Mouse (Mus musculus) megakaryocyte, embryonic 14.5 days (primary cell): ENCODE results near the gene Eef1akmt1. TPM values are rescaled to one million over a fixed set of nuclear protein-coding genes. Genes with fewer than 3 reads are reported as not detected.
A peak's percentile ranks its signal among the peaks of the same experiment; 100 is the strongest.

Experiments
- H3K27me3 ChIP-seq: replicated peaks from 2 replicates; pipeline ENCODE3; 2012; ENCODE audit warnings: inconsistent platforms
- H3K36me3 ChIP-seq: replicated peaks from 2 replicates; pipeline ENCODE3; 2012; ENCODE audit warnings: low read length, inconsistent platforms, mixed read lengths
- H3K4me1 ChIP-seq: 2 replicates; pipeline ENCODE4 v1.6.1; 2012; ENCODE audit warnings: inconsistent platforms
- H3K4me3 ChIP-seq: replicated peaks from 2 replicates; pipeline ENCODE3; 2012; ENCODE audit warnings: moderate library complexity, mild to moderate bottlenecking, inconsistent platforms
- H3K9me3 ChIP-seq: 2 replicates; pipeline ENCODE4 v1.6.1; 2012; ENCODE audit warnings: inconsistent platforms
- FLI1 ChIP-seq: IDR thresholded peaks from 2 replicates; pipeline ENCODE4 v1.6.1; 2012; ENCODE audit warnings: low read length, inconsistent platforms, mixed read lengths
- GATA1 ChIP-seq: IDR thresholded peaks from 3 replicates; pipeline ENCODE4 v1.6.1; 2012; ENCODE audit warnings: mixed read lengths, low read length, inconsistent platforms, borderline replicate concordance
- polyA plus RNA-seq: library from polyadenylated mRNA; stranded (reverse); fragments of >175 nt; gene quantifications from 2 replicates; pipeline ENCODE4 v1.2.3, GENCODE M21; 2012; ENCODE audit warnings: low replicate concordance; ENCODE audit not compliant: insufficient read depth

Gene Eef1akmt1
- polyA plus RNA-seq: 2.2 TPM in 1 of 2 replicates, not detected in the other

DNA sequence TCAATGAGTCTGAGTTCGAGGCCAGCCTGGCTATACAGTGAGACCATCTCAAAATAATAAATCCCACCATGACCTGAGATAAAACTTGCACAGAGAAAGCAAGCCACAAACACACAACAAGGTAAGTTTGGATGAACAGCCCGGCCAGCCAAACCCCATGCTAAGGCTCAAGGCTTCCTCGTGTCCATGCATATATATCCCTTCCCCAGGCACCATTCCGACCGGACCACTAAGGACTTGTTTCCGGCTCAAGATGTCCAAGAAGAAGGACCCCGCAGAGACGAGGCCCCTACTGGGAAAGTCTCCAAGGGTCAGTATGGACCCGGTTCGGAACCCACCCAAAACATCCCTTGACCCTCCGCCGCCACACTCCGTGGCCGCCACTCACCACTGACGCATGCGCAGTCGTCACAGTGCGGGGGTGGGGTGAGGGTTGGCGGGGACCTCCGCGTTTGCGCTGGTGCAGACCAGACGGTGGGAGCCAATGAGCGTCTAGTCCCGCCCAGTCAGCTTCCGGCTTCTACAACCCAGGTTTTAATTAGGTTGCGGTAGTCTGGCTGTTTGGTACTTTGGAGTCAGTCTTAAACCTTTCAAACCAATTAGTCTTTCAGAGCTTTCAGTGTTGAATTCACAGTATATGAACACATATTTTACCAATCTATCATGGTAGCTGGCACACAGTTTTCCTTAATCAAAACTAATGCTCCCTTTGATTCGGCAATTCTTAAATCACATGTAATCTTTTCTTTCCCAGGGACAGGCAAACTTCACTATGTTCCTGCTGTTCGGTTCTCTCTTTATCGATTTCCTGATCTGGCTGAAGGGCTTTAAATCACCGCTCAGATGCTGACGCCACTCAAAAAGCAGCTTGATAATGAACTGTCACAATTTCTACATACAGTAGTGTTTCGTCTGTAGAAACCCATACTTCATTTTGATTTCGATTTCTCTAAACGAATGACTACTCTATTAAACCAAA, at the start of gene Eef1akmt1:
Gene Eef1akmt1, minus strand, starts transcription at position 458 of the 979 bp plus-strand sequence.
- peaks cover 7% of the 10 kb centered on the region for H3K9me3 ChIP-seq
- peaks cover 13% of the 10 kb centered on the region for H3K36me3 ChIP-seq
- TF ChIP-seq FLI1 (0 out of 2 replicates have a peak, but pooled peaks have one; percentile 15), GATA1 (no peak)
- H3K4me1 ChIP-seq: peaks cover 21% of the 10 kb centered on the region
- no peaks in the 10 kb centered on the region for H3K27me3 ChIP-seq
- peak within 1 kb of the TSS; percentile 95 for H3K4me3 ChIP-seq

DNA sequence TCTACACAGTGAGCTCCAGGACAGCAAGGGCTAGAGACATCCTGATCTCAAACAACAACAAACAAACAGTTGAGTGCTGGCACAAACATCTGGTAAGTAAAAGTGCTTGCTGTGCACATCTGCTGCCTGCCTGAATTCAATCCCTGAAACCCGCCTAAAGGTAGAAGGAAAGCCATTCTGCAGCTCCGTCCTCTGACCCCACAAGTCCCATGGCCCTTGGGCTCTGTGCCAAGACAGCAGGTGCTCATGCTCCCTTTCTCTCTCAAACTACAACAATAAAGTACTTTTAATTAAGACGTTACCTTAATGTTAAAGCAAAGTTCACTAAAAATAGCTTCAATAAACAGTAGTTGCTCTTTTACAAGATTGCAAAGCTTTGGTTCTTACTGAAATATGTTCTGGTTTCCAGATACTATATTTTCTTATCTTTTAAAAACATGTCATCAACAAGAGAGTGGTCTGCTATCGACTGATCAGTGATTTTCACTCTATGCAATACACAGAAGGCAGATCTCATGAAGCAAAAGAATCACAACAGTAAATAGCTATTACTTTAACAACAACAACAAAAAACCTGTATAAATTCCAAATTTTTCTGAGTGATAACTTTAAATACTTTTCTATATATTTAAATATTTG, 49.3 kb upstream of the Eef1akmt1 start:
- peaks cover 62% of the 10 kb centered on the region for H3K36me3 ChIP-seq
- H3K4me3 ChIP-seq: no peak overlapping the region
- no peaks in the 10 kb centered on the region for H3K27me3 ChIP-seq
- no peak for TF ChIP-seq GATA1
- TF ChIP-seq FLI1: no peak
- H3K9me3 ChIP-seq: no peaks in the 10 kb centered on the region
- peaks cover 33% of the 10 kb centered on the region for H3K4me1 ChIP-seq

DNA sequence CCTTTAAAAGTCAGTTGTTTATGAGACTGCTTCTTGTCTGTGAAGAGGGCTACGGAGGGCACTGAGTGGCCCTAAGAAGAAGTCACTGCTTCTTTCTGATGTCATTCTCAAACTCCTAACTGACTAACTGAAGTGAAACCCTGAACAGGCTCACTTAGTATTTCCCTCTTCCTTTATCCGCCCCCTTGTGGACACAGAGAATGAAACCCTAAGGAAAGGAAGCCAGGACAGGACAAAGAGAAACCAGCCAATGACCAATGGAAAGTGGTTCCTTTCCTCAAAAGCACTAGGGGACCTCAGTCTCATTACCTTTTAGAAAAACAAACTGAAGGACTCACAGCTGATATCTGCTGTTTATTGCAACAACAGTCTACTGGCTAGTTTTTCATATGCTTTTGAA, 48.1 kb upstream of the Eef1akmt1 start:
- TF ChIP-seq GATA1 (no peak), FLI1 (no peak)
- Histone ChIP-seq H3K4me1 (peaks cover 34% of the 10 kb centered on the region), H3K36me3 (peaks cover 59% of the 10 kb centered on the region), H3K9me3 (no peaks in the 10 kb centered on the region), H3K4me3 (peak overlapping the region; percentile 33), H3K27me3 (no peaks in the 10 kb centered on the region)

DNA sequence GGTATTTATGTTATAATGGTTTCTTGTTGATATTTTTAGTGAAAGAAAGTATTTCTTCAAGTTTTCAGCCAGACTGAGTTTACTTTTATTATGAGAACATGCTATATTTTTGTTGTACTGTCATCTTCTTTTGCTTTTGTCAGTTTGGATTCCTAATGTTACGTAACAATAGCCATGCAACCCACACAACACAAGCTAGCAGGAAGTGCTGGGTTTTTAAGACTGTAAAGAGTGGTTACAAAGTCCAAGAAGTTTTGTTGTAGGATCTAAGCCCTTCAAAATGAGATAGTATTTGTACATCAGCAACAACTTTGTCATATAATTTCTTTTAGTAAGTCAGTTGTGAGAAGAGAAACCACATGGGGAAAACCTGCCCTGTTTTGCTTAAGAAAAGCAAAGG, 46.3 kb upstream of the Eef1akmt1 start:
- no peak for TF ChIP-seq FLI1
- H3K9me3 ChIP-seq: no peaks in the 10 kb centered on the region
- no peaks in the 10 kb centered on the region for H3K27me3 ChIP-seq
- peaks cover 53% of the 10 kb centered on the region for H3K36me3 ChIP-seq
- peaks cover 31% of the 10 kb centered on the region for H3K4me1 ChIP-seq
- H3K4me3 ChIP-seq: no peak overlapping the region

DNA sequence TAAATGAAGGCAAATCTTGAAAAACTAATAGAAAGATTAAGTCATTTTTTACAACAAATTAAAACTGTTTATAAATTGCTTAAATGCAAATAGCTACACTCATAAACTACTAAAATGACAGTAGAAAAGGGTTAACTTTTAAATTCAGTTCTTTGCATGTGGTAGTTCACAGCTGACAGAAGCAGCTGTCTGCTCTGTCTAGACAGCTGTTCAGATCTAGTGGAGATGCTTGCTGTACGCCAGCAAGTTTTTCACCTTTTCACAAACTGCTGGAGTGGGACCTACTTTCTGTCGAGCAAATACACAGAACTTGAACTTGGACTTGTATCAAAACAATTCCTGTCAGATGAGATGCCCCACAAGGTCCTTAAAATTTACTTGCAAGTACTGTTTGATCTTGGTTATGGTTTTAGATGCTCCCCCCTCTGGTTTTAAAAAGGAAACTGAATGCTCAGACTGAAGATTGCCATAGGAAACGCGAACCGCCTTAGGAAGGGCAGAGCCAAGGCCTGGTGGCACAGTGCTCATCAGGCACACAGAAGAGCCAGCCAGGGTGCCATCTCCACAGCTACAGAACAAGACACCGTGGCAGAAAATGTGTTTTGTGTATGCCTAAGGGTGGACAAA, 45.0 kb upstream of the Eef1akmt1 start:
- no peaks in the 10 kb centered on the region for H3K9me3 ChIP-seq
- no peak overlapping the region for H3K4me3 ChIP-seq
- peaks cover 34% of the 10 kb centered on the region for H3K4me1 ChIP-seq
- TF ChIP-seq FLI1: no peak
- TF ChIP-seq GATA1: no peak
- H3K27me3 ChIP-seq: no peaks in the 10 kb centered on the region
- H3K36me3 ChIP-seq: peaks cover 45% of the 10 kb centered on the region

DNA sequence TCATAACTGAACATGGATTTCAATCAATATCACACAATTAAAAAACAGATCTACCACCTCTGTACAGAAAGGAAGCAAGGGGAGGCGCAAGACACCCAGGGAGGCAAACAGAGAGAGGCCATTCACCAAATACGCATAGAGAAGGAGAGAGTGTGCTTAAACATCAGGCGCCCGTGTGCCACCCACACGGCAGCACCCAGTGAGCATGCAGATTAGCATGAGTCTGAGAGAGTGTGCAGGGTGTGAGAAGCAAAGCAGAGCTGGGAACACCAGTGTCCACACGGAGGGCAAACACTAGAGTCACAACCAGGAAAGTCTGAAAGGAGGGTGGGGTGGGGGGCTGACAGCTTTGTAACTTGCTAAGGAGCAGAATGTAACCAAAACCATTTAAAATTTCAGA, 44.4 kb upstream of the Eef1akmt1 start:
- no peak for TF ChIP-seq FLI1
- TF ChIP-seq GATA1: no peak
- Histone ChIP-seq H3K36me3 (peaks cover 46% of the 10 kb centered on the region), H3K27me3 (no peaks in the 10 kb centered on the region), H3K9me3 (no peaks in the 10 kb centered on the region), H3K4me3 (no peak overlapping the region), H3K4me1 (peaks cover 40% of the 10 kb centered on the region)

DNA sequence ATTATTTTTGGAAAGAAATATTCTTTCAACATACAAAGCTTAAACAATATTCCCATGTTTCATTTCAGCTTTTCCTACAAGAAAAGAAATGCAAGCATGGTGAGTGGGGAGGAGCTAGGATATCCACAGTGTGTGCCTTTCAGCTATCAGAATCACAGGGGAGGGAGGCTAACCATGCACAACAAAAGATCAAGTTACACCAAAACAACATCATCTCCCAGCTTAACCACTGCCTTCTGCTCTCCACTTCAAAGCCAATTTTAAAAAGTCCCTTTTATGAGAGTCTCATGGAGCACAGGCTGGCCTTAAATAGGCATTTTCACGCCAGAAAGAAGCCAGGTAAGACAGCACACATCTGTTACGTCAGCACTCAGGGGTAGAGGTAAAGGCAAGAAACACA, 39.6 kb upstream of the Eef1akmt1 start:
- Histone ChIP-seq H3K36me3 (peaks cover 52% of the 10 kb centered on the region), H3K4me3 (no peak overlapping the region), H3K4me1 (peaks cover 21% of the 10 kb centered on the region), H3K9me3 (no peaks in the 10 kb centered on the region), H3K27me3 (no peaks in the 10 kb centered on the region)
- TF ChIP-seq FLI1 (no peak), GATA1 (no peak)

DNA sequence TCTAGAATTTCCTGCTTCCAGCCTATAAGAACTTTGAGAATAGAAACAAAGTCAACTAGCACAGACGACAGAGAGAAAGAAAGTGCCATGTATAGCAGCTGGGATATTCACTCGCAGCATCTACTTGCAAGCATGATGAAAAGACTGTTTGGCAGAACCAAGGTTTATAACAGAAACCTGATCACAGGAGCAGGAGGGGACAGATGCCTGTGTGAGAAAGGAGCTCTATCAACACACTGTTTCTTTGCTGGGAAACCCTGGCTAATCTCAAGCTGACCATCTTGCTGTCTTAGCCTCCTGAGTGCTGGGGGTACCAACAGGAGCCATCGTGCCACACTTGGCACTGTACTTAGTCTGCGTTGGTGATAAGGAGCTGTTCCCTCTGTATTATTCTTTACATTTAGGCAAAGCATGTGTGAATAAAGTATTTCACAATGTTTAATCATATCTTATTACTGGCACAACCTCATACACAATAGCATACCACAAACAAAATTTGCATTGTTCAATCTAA, 38.5 kb upstream of the Eef1akmt1 start:
- H3K9me3 ChIP-seq: no peaks in the 10 kb centered on the region
- no peaks in the 10 kb centered on the region for H3K27me3 ChIP-seq
- no peak for TF ChIP-seq FLI1
- TF ChIP-seq GATA1: no peak
- no peak overlapping the region for H3K4me3 ChIP-seq
- peaks cover 49% of the 10 kb centered on the region for H3K36me3 ChIP-seq
- H3K4me1 ChIP-seq: peaks cover 18% of the 10 kb centered on the region

DNA sequence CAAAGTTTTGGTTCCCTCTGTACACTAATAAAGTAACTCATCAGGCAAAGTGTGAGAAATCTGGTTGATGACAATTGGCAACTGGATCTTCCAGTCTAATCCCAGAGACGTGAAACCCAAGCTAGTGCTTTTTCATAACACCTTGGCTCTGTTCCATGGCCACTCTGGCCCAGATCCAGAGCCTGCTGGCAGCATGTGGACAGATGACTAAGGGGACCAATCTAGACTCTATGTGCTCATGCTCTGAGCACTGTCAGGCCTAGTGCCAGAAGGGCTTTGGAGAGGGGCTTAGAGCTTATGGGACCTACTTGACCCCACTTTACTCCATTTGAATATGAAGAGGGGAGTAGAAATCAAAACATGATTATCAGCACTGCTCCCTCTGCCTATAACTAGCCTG, 36.1 kb upstream of the Eef1akmt1 start:
- peaks cover 60% of the 10 kb centered on the region for H3K36me3 ChIP-seq
- H3K9me3 ChIP-seq: no peaks in the 10 kb centered on the region
- H3K4me1 ChIP-seq: peaks cover 18% of the 10 kb centered on the region
- H3K27me3 ChIP-seq: no peaks in the 10 kb centered on the region
- TF ChIP-seq GATA1 (no peak), FLI1 (no peak)
- H3K4me3 ChIP-seq: no peak overlapping the region
